Mouse (Mus musculus) kidney, embryonic 15.5 days (tissue): ENCODE results near the gene Gm3373. TPM values are rescaled to one million over a fixed set of nuclear protein-coding genes. Genes with fewer than 3 reads are reported as not detected.
"Not testable (repeated sequence)": the region's sequence is repeated elsewhere in the genome, so short reads cannot be mapped to it uniquely, and the experiment has no call there.

Source experiments
- ATAC-seq: fragments of 200-750 bp; cut with Nextera tagmentation; replicated peaks from 2 replicates; pipeline ENCODE4 v1.8.0; 2017; ENCODE audit warnings: moderate TSS enrichment; ENCODE audit not compliant: low FRiP score
- H3K27ac ChIP-seq: fragments of 300-500 bp; sonication (generic); 2 replicates; pipeline ENCODE4 v1.5.1; 2015; ENCODE audit warnings: mild to moderate bottlenecking, inconsistent platforms
- H3K27me3 ChIP-seq: fragments of 300-500 bp; sonication (generic); 2 replicates; pipeline ENCODE4 v1.6.1; 2015; ENCODE audit warnings: inconsistent platforms
- H3K36me3 ChIP-seq: fragments of 300-500 bp; sonication (generic); 2 replicates; pipeline ENCODE4 v1.6.1; 2015; ENCODE audit warnings: inconsistent platforms
- H3K4me1 ChIP-seq: fragments of 300-500 bp; sonication (generic); 2 replicates; pipeline ENCODE4 v1.6.1; 2015; ENCODE audit warnings: inconsistent platforms
- H3K4me2 ChIP-seq: fragments of 300-500 bp; sonication (generic); 2 replicates; pipeline ENCODE4 v1.6.1; 2015; ENCODE audit warnings: moderate library complexity, mild to moderate bottlenecking, inconsistent platforms
- H3K4me3 ChIP-seq: fragments of 300-500 bp; sonication (generic); replicated peaks from 2 replicates; pipeline ENCODE4 v1.5.1; 2015; ENCODE audit warnings: mild to moderate bottlenecking, inconsistent platforms
- H3K9ac ChIP-seq: fragments of 300-500 bp; sonication (generic); 2 replicates; pipeline ENCODE4 v1.6.1; 2015; ENCODE audit warnings: mild to moderate bottlenecking, inconsistent platforms
- H3K9me3 ChIP-seq: fragments of 300-500 bp; sonication (generic); replicated peaks from 2 replicates; pipeline ENCODE4 v1.6.1; 2016; ENCODE audit warnings: inconsistent platforms
- WGBS: fragments of 180-500 bp; shearing (Covaris S2); methylation state at CpG from one replicate; pipeline ENCODE4 v1.1.7; 2015; ENCODE audit warnings: mixed read lengths; 5-methylcytosine and 5-hydroxymethylcytosine counted together
- polyA plus RNA-seq: library from polyadenylated mRNA; unstranded; fragments of >200 nt; fragmentation: Nextera tagmentation; extraction: Ambion mirVana; gene quantifications from 2 replicates; pipeline ENCODE4 v1.2.1, GENCODE M21; 2015

Gene Gm3373
- polyA plus RNA-seq = 0.16 and 0.55 TPM in 2 replicates

- H3K4me1 ChIP-seq, H3K27ac ChIP-seq, H3K27me3 ChIP-seq, H3K9me3 ChIP-seq, H3K9ac ChIP-seq, ATAC-seq, H3K4me3 ChIP-seq, H3K36me3 ChIP-seq, H3K4me2 ChIP-seq: not testable (repeated sequence)
- WGBS = no CpG with 5 or more reads among the region's 37 CpGs
Measured at GRCm38 (mm10) chr14:5741477-5741876, at the start of gene Gm3373. Gene Gm3373, minus strand, starts transcription at chr14:5741577.

GRCm38 (mm10) chr14:5687357-5687756 is 54.0 kb downstream of the Gm3373 start, which contains the start of gene Gm9603:
Gene Gm9603, minus strand, starts transcription at chr14:5687457.
- not testable (repeated sequence) for H3K4me2 ChIP-seq, H3K27me3 ChIP-seq, H3K9ac ChIP-seq, H3K4me3 ChIP-seq, H3K27ac ChIP-seq, H3K36me3 ChIP-seq, ATAC-seq, H3K9me3 ChIP-seq, H3K4me1 ChIP-seq
- no CpG with 5 or more reads among the region's 2 CpGs for WGBS

Other genes starting within 250 kb of the Gm3373 start
- 0.49 and 0.92 TPM in 2 replicates for gene Gm3488, start 239.9 kb downstream of the Gm3373 start, polyA plus RNA-seq
- gene Gm3532, start 203.1 kb downstream of the Gm3373 start, polyA plus RNA-seq = not detected in 2 replicates
- gene Gm8265, start 108.5 kb downstream of the Gm3373 start, polyA plus RNA-seq = not detected in 2 replicates
- gene Gm9603, start 54.1 kb downstream of the Gm3373 start, polyA plus RNA-seq = not detected in 2 replicates
- 0.55 and 0.63 TPM in 2 replicates for gene Gm3383, start 66.4 kb upstream of the Gm3373 start, polyA plus RNA-seq
- not detected in 2 replicates for gene Gm3424, start 88.8 kb upstream of the Gm3373 start, polyA plus RNA-seq
- 0.29 TPM in 1 of 2 replicates, not detected in the other for gene Gm8237, start 138.8 kb upstream of the Gm3373 start, polyA plus RNA-seq
- 0.32 and 0.39 TPM in 2 replicates for gene Gm3248, start 220.2 kb upstream of the Gm3373 start, polyA plus RNA-seq
- gene Gm3453, start 237.6 kb upstream of the Gm3373 start, polyA plus RNA-seq = not detected in 2 replicates